Mouse (Mus musculus) monocyte, adult 5-6 weeks (primary cell): ENCODE data around the gene Ston1. TPM values are rescaled to one million over a fixed set of nuclear protein-coding genes. Genes with fewer than 3 reads are reported as not detected.

Experiments used
- total RNA-seq: library from RNA; stranded (forward); fragments of 200-1000, 200-491, 200-594 nt; gene quantifications from 3 replicates; pipeline ENCODE4 v1.2.3, GENCODE M21; 2017

Ston1 gene
- total RNA-seq, 1 experiment from 2014 or later = not detected

Other genes starting within 250 kb of the Ston1 start
- 79.1 to 92.7 TPM (median 88.6 TPM) in 3 replicates for gene Foxn2, start 157.0 kb upstream of the Ston1 start, total RNA-seq
- gene Ppp1r21, start 67.6 kb upstream of the Ston1 start, total RNA-seq = 51.9 to 89.5 TPM (median 60.6 TPM) in 3 replicates
- 2.0 to 2.5 TPM in 2 of 3 replicates, not detected in the other for gene Gtf2a1l, start 71.0 kb downstream of the Ston1 start, total RNA-seq
- not detected in 3 replicates for gene Lhcgr, start 194.3 kb downstream of the Ston1 start, total RNA-seq